In the genomic region with DNA sequence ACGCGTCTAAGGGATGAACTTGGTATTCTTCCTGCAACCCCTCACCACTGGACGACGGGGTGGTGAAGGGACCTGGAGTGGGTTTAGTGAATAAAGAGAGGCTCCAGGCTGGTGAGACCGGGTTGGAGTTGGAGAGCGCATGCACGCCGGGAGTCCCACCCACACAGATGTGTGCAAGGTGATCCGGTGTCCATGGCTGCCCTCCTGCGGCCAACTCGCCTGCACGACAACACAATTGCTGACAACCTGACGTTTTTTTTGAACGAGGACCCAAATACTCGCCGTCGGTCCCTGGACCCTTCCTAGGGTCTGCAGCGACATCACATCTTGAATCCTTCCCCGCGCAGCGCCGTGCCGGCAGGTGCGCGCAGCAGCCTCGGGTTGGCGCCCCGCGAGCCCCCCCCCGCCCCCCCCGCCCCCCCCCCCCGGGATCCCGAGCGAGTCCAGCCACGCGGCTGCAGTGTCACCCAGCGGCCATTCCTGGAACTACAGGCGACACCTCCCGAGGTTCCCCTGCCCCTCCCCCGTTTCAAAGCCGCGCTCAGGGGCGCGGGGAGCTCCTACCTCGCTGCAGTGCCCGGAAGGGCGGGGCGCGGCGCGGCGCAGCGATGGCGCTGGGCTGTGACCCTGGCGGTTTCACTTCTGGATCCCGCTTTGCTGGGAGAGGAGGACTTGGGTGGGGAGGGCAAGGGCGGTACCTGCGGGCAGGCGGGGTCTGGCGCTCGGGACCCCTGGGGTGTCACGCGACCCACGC, we compare ENCODE assay signal across 8 mouse cellular contexts. TPM values are rescaled to one million over a fixed set of nuclear protein-coding genes. Genes with fewer than 3 reads are reported as not detected.
A peak's percentile ranks its signal among the peaks of the same experiment; 100 is the strongest.
DNase-seq lines count a peak whose midpoint lies in the region.

No protein-coding gene starts in this region.

- peaks cover 7% of the 10 kb centered on the region for H3K9me3 ChIP-seq in megakaryocyte, embryonic 14.5 days

- H3K27me3 ChIP-seq in megakaryocyte, embryonic 14.5 days (replicated peaks), result peaks cover 94% of the 10 kb centered on the region

- peak overlapping the region; percentile 92 for H3K4me3 ChIP-seq in megakaryocyte, embryonic 14.5 days (replicated peaks)

- peak; percentile 96 for DNase-seq in T-cell, adult 2 months (ENCODE audit: low spot score)
- peak; percentile 92 to 95 for DNase-seq in cerebellum, postnatal 25 days
- peak; percentile 59 to 65 for DNase-seq in gastrocnemius, adult 8-10 months (ENCODE audit: low spot score in 2 of 2)
- peak; percentile 61 for DNase-seq in hindlimb bud, embryonic 11.5 days (ENCODE audit: extremely low spot score, low read depth, low spot score)
- DNase-seq in left cerebral cortex, adult 8-10 months (ENCODE audit: low spot score in 2 of 2), result peak; percentile 73 to 82
- DNase-seq in right cerebral cortex, adult 2 months (ENCODE audit: low spot score in 2 of 2), result peak; percentile 78 to 85
- DNase-seq in urinary bladder, postnatal 10 days (ENCODE audit: low spot score), result peak; percentile 82

- H3K4me1 ChIP-seq in megakaryocyte, embryonic 14.5 days, result peaks cover 27% of the 10 kb centered on the region

- H3K36me3 ChIP-seq in megakaryocyte, embryonic 14.5 days (replicated peaks; ENCODE audit: low read length), result no peaks in the 10 kb centered on the region

RNA-seq across cellular contexts. Expression of gene Grb7, which starts 11.3 kb away (rescaled TPM):
- total RNA-seq in gastrocnemius, adult 8-10 months (2022), result under 1 TPM in 2 of 4 experiments, not detected in 2; 0.11 to 0.29 TPM
- 1 to 10 TPM; 3.6 to 5.1 (median 4.7) TPM for total RNA-seq in left cerebral cortex, adult 8-10 months (2022)
- not detected in 2 replicates for polyA plus RNA-seq in megakaryocyte, embryonic 14.5 days (2012; ENCODE audit: insufficient read depth, low replicate concordance)

RNA-seq across cellular contexts. Expression of gene Mien1, which starts 18.8 kb away (rescaled TPM):
- total RNA-seq in gastrocnemius, adult 8-10 months (2022), result 10 to 100 TPM; 34.5 to 41.7 (median 37.7) TPM
- total RNA-seq in left cerebral cortex, adult 8-10 months (2022), result 100 to 1,000 TPM in 2 of 4 experiments, 10 to 100 TPM in 2; 93.7 to 114 (median 102) TPM
- polyA plus RNA-seq in megakaryocyte, embryonic 14.5 days (2012; ENCODE audit: insufficient read depth, low replicate concordance), result 9.6 and 89.1 TPM in 2 replicates

RNA-seq across cellular contexts. Expression of gene Erbb2, which starts 45.3 kb away (rescaled TPM):
- 1 to 10 TPM; 1.3 to 1.5 (median 1.4) TPM for total RNA-seq in gastrocnemius, adult 8-10 months (2022)
- total RNA-seq in left cerebral cortex, adult 8-10 months (2022), result 1 to 10 TPM; 2.0 to 2.6 (median 2.3) TPM
- 0.04 TPM in 1 of 2 replicates, not detected in the other for polyA plus RNA-seq in megakaryocyte, embryonic 14.5 days (2012; ENCODE audit: insufficient read depth, low replicate concordance)

RNA-seq across cellular contexts. Expression of gene Pgap3, which starts 57.3 kb away (rescaled TPM):
- total RNA-seq in gastrocnemius, adult 8-10 months (2022), result 1 to 10 TPM; 1.8 to 2.5 (median 2.2) TPM
- total RNA-seq in left cerebral cortex, adult 8-10 months (2022), result 10 to 100 TPM in 2 of 4 experiments, 1 to 10 TPM in 2; 8.5 to 11.1 (median 9.9) TPM
- polyA plus RNA-seq in megakaryocyte, embryonic 14.5 days (2012; ENCODE audit: insufficient read depth, low replicate concordance), result 8.5 and 10.4 TPM in 2 replicates

Comparison
In these comparisons a context has a peak if more than half of its experiments do, and no peak if none do; other contexts are left out.
1. Peak in every context shown above with its lines: DNase-seq and H3K4me3 ChIP-seq.